Mouse (Mus musculus) gastrocnemius, adult 8-10 months (tissue): ENCODE results near the gene Phb2. TPM values are rescaled to one million over a fixed set of nuclear protein-coding genes. Genes with fewer than 3 reads are reported as not detected.
"Not testable (repeated sequence)": the region's sequence is repeated elsewhere in the genome, so short reads cannot be mapped to it uniquely, and the experiment has no call there.

Experiments
- DNase-seq, 2 experiments: peaks; one replicate each; pipeline ENCODE4 v3.0.0; 2022; ENCODE audit warnings: low spot score in 2 of 2
- total RNA-seq, 4 experiments: library from RNA; stranded (reverse); gene quantifications; 2 replicates each; pipeline ENCODE4 v1.2.4; 2022

Phb2 gene
- total RNA-seq = 100 to 1,000 TPM; 140 to 157 (median 153) TPM

DNA sequence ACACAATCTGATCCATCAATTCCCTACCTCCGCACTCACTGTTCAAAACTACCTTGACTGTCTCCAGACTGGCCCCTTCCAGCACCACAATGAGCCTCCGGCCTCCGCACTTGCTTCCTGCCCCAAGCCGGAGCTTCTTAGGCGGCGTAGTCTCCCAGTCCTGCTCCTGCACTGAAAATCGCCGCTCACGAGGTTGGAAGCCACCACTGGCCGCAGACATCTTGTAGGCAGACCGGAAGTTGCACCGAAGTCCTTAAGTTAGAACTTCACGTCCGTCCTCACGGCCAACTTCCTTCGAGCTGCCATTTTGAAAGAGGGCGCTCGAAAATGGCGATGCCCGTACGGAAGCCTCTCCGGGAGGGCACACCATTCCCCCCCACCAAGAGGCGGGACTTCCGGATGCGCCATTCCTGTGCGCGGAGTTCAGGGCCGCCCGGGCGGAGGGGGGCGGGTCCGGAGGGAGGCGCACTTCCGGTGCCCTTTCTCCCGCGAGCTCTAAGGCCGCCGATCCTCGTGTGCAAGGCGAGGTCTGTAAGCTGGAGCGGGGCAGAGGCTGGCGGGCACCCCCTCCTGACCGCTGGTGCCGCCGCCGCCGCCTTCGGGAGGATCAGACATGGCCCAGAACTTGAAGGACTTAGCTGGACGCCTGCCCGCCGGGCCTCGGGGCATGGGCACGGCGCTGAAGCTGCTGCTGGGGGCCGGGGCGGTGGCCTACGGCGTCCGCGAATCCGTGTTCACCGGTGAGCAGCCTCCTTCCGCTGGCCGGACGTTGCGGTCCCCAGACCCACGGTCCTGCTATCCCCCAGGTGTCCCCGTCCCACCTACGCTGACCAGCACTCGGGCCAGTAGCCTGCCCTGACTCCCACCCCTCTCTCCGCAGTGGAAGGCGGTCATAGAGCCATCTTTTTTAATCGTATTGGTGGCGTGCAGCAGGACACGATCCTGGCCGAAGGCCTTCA lies at the start of gene Phb2, which contains the start of gene Emg1:
TSS of gene Phb2 (plus strand) at position 513 of the 959 bp plus-strand sequence.
TSS of gene Emg1 (minus strand) at position 355 of the 959 bp plus-strand sequence.
- peak; percentile 96 to 97 for DNase-seq

DNA sequence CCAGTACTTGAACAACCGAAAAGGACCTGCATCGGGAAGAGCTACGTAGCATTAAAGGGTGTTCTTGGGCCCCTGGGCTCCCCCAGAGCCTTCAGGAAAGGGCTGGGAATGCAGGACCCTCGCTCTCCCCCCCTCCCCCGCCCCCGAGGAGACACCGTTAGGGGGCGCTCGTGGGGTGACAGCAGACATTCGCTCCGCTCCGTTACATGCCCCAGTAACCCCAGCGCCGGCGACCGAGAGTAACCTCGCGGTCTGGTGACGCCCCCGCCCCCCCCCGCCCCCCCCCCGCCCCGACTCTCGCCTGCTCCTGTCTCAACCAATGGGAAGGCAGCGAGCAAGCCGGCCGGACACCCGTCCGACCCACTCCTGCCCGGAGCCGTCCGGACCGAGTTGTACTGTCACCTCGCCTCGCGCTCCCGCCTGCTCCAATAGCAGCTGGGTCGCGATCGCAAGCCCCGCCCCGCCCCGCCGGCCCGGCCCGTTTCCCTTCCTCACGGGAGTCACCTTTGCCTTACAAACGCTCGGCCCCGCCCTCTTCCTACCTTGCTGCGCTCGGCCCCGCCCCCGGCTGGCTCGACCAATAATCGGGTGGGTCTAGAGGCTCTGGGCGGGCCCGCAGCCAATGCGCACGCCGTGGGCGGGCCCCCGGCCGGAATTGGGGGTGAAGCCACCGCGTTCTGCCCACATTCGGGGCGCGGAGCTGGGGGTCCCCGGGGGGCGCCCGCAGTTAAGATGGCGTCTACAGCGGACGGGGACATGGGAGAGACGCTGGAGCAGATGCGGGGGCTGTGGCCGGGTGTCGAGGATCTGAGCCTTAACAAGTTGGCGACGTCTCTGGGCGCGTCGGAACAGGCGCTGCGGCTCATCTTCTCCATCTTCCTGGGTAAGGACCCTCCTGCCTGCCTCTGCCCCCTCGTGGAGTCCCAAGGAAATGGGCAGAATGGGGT lies 49.4 kb upstream of the Phb2 start, which contains the start of gene Lpcat3:
TSS of gene Lpcat3 (plus strand) at position 551 of the 947 bp plus-strand sequence.
- peak; percentile 98 for DNase-seq

DNA sequence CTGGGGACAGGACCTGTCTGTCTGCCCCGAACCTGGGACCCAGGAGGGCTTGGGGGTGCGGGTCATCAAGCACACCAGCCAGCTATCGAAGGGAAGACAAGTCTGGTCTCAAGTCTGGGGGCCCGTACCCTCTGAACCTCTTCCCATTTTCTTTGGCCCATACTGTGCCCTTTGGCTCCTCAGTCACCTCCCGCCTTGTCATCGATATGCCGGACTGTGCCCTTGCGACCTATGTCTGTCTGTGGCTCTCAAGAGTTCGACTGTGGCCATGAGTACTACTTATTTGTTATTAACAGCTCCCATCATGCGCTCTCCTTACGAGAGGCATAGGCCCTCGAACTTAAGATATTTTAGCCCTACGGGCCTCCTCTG lies 48.7 kb upstream of the Phb2 start:
- no peak for DNase-seq

DNA sequence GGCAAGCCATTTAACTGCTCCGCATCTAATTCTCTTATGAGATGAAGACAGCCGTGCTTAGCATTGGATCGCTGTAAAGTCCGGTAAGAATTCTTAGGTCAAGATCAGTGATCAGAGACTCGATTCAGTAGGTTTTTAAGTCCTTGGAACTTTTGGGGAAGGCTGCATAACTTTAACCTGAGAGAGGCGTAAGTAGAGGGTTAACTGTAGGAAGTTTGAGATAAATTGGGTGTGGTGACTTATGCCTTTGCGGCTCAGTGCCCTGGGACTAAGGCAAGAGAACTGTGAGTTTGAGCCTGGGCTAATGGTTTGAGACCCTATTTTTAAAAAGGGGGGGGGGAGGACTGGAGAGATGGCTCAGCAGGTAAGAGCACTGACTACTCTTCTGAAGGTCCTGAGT lies 47.9 kb upstream of the Phb2 start:
- no peak for DNase-seq

DNA sequence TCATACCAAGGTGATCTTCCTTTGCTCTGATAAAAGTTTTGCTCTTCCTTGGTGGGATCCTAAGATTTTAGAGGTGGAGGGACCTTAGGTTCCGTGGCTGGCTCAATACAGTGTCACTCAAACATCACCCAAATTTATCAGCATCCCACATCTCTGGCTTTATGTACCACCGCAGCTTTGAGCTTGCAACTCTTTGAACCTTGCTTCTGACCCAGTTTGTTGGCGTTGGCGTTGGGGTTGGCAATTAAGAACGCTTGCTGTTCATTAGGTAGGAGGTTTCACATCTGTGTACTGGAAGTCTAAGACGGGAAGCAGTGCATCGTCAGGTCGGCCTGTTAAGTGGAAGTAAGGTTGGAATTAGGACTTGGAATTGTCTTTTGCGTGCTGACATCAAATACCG lies 47.1 kb upstream of the Phb2 start:
- DNase-seq = no peak

DNA sequence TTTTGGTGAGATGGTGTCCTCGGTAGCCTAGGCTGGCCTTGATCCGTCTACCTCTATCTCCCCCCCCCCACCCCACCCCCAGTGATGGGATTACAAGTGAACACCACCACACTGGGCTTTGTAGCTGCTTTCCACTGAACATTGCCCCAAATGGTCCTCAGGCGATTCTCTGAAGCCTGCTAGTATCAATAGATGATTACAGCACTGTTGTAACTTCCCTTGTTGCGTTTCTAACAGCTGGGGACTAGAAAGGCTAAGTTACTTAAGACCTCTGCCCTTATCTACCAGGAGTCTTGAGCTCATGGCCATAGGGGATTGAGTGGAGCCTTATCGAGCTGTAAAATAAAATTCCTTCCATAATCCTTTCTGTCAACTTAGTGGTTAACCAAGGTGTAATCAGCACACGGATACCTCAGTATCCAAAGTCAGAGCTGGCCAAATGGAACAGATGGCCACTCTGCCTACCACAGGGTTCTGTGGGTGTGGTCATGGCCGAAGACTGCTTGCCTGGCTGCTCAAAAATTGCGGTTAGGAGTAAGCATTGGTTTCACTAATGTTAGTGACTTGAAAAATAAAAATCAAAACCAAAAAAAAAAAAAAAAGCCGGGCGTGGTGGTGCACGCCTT lies 42.8 kb upstream of the Phb2 start:
- no peak for DNase-seq

DNA sequence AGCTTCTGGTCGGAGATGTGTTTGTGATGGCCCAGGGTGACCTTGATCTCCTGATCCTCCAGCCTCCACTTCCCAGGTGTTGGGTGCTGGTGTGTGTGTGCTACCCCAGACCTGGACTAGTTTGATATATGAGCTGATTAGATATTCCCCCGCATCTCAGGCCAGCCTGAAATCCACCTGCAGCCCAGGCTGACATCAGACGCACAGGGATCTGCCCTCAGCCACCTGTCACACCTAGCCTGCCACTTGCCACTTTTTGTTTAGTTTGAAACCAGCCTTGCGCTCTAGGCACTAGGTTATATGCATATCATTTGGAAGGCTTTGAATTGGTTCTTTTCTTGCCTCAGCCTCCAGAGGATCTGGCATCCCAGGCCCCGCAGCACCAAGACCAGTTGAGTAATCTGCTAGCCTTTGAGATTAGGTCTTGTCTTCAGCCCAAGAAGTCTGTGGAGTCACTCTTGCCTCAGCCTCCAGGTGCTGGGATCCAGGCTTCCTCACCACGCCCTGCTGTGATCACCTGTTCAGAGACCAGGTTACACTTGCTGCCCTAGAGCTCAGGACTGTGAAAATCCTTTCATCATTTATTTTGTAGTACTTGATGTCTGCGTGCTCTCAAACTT lies 41.7 kb upstream of the Phb2 start:
- DNase-seq = no peak

DNA sequence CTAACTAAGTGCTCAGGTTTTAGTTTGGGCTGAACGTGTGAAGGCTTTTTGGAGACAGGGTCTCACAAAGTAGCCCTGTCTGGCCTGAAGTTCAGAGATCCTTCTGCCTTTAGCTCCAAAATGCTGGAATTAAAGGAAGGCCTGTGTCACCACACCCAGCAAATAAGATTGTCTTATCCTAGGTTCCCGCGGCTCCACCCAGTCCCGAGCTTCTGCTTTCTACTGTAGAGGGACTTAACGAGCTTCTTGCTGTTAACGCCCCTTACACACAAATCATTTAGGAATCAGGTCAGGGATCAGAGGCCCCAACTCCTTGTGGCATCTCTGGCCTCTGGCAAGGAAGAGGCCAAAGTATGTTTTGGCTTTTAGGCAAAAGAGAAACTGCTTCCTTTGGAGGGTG lies 40.0 kb upstream of the Phb2 start:
- DNase-seq = no peak

DNA sequence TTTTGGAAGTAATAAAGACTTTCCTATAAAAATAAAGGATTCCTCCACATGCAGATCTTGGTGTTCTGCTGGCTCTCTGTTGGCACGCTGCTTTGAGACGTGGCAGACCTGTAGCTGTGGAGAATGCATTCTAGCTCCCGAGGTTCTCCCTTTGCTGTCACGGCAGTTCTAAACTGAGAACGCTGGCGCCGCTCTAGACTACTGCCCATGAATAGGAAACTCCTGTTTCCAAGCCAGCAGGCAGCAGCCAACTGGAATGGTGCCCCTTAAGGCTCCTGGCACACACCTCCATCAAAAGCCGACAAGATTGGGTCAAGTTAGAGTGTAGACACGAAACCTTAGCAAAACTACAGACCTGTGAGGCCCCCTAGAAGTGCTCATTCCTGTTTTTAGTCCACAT lies 38.5 kb upstream of the Phb2 start:
- DNase-seq = peak; percentile 27 to 59

DNA sequence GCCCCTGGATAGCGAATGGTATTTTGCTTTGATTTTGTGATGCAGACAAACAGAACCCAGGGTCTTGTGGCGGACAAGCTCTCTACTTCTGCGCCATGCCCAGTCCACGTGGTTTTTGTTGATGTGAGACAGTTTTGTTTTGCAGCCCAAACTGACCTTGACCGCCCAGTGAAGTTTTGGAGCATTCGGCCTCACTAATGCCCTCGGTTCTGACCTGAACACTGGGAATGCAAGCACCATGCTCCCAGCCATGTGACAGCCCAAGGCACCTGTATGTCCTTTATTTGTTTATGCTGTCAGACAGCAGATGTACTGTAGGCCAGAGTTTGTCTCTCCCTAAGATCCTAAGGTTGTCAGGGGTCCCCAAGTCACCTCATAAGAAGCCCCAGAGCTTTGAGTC lies 37.5 kb upstream of the Phb2 start:
- no peak for DNase-seq

DNA sequence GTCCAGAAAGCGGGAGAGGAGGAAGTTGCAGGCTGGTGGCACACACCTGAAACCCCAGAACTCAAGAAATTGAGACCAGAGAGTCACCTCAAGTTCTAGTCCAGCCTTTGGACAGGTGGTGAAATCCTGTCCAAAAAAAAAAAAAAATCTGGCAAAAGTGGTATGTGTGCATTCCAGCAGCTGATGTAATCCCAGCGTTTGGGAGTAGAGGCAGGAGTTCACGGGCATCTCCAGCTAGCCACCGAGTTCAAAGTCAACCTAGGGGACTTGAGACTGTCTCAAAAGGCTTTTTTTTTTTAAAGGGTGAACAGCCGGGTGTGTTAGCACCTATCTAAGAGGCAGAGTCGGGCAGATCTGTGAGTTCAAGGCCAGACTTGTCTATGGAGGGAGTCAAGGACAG lies 36.0 kb upstream of the Phb2 start:
- DNase-seq = no peak

DNA sequence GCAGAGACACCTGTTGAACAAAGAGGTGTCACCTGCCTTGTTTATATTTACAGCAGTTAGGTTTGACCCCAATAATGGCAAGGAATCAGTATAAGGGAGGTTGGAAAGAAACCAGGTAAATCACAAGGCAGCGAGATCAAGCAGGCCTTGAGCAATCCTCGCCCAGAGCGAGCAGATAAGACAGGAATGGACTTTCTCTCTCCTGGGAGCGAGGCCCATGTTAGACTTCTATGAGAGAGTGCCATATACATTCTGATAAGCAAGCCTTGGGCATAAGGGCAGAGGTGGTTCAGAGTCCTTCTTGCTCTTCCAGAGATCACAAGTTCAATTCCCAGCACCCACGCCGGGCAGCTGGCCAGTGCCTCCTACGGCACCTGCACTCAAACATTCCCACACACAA lies 33.4 kb upstream of the Phb2 start:
- no peak for DNase-seq

DNA sequence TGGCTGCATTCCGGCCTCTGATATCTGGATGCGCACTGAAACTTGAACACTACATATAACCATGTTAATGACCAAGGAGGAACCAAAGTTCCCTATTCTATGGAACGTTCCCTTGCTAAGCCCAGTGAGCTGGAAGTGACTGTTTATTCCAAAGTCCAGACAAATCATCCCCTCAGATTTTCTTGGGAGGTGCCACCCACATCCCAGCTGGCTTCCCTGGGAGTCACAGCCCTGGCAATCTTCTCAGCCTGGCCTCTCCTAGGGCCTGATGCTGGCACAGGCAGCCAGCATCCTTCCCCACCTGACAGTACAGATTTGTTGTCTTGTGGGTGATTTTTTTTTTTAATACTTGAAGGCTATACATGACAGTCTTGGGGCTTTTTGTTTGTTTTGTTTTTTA lies 32.6 kb upstream of the Phb2 start:
- no peak for DNase-seq

DNA sequence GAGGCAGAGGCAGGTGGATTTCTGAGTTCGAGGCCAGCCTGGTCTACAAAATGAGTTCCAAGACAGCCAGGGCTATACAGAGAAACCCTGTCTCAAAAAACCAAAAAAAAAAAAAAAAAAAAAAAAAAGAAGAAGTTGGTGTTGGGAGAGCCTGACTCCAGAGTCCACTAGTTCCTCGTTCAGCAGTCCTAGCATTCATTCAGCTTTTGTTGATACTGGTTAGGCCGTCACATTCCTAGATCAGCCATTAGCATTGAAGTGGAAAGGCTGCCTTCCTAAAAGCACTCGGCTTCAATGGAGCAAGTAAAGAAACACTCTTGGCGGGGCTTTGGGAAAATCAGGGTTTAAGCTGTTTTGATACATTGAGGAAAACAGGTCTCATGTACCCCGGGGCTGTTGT lies 29.8 kb upstream of the Phb2 start:
- DNase-seq = not testable (repeated sequence)

DNA sequence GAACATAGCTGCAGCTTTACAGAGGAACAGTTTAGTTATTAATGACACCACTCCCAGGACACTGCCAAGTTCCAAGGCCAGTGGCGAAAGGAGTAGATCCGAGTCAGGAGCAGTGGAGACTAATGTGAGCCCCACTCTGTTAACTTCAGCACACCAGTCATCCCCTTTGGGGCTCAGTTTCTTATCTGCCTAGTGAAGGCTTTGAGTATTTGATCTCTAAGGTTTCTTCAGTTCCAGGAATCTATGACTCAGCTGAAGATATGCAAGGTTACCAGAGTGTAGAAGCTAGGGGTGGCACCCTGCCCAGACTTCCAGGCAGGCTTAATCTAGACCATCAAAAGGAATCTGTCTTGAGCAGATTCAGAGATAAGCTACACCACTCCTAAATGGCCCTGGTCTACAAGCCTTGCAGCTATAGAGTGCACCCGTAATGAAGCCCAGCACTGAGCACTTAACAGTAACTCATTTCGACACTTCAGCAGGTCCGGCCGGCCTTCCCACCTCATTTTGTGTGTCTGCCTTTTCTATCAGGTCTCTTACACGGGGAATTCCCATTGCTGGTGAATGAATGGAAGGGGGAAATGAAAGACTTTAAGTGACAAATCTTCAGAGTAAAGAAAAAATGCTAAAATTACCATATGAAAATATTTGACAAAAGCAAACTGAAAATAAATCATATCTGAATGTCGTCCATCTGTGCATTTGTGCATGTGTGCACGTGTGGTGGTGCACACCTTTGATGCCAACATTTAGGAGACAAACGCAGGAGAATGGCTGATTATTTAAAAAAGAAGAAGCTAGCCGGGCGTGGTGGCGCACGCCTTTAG lies 28.3 kb upstream of the Phb2 start:
- peak; percentile 30 to 58 for DNase-seq

DNA sequence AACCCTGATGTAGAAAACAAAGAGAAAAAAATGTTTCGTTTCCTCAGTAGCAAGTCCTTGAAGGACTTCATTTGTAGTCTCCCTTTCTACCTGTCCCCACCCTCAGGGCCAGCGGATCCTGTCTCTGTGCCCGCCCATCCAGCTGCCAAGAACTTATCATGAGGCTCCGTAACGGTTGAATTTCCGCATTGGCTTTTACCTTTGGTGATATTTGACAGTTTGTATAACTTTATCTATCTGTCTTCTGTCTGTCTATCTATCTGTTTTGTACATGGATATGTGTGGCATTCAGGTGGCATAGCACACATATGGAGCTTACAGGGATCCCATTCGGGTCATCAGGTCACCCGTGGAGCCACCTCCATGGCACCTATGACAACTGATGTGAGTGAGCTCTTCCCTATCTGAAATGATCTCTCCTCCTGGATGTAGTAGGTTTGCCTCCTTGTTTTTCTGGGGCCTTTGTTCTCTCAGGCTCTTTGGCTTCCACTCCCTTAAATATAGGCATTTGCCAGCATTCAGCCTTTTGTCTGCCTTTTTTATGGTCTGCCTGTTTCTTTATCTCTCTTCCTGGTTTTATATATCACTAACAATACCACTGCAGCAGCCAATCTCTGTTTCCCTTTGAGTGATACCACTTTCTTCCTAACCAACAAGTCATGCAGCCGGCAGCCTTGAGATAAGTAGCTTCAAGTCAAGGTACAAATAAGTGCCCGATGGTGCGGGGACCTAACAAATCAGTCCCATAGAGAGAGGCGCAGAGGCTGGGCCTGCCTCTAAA lies 26.3 kb upstream of the Phb2 start:
- no peak for DNase-seq

DNA sequence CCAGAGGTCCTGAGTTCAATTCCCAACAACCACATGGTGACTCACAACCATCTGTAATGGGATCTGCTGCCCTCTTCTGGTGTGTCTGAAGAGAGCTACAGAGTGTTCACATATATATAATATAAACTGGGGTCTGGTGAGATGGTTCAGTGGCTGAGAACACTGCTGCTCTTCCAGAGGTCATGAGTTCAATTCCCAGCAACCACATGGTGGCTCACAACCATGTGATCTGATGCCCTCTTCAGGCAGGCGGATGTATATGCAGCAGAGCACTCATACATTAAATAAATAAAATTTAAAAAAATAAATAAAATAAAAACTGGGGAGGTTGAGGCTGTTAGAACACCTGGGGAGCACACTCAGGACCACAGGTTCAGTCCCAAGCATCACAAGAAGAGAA lies 25.5 kb upstream of the Phb2 start:
- DNase-seq = not testable (repeated sequence)

DNA sequence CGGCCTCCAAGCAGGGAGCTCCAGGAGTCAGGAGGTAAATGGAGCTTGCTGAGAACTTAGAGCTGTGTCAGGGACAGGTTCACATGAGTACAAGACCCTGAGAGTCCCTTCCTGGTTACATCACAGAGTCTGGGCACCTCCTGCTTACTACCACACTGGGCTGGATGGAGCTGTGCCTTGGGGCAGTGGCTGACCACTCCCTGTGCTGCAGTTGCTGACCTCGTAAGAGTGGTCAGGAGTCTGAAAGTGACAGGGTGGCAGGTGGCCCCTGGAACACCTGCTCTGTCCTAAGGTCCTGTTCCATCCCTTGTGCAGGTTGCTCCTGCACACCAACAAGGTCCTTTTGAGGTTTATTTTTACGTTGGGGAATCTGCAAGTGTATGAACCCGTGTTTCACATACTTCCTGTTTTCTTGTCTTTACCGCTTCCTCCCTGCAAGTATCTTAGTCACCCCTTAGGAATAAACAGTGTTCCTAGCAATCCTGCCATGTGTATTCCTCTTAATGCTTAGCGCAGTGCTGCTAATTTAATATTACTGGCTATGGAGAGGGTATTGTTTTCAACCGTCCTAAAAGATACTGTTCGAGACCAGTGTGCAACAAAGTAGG lies 23.9 kb upstream of the Phb2 start:
- no peak for DNase-seq

DNA sequence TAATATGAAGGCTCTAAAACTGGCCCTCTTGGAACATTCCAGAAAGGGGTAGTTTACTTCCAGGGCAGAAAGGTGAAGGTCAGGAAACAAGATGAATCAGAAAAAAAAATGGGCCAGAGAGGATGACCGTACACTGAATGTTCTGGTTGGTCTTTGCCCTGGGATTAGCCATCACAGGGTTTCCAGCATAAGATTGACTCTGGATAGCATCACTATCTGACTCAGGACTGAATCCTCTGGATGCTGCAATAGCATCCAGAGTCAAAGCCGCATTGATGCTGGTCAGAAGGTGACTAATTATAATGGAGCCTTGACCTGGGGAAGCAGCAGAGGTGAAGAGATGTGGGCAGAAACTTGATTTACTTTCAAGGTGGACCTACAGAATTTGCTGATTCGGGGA lies 23.1 kb upstream of the Phb2 start:
- no peak for DNase-seq
